Comparison of ENCODE assay signal across 8 mouse cellular contexts in genomic region chr7:30323795-30324194, GRCm38 (mm10). TPM values are rescaled to one million over a fixed set of nuclear protein-coding genes. Genes with fewer than 3 reads are reported as not detected.
DNase-seq lines count a peak whose midpoint lies in the region; ATAC-seq and TF ChIP-seq lines count a peak whose summit lies in the region.

TSS of gene Sdhaf1 (minus strand) at chr7:30323895.

- intact Hi-C loops in heart, postnatal 25 days (cut with DNase I): no loop called here

- no peaks in the 10 kb centered on the region for H3K36me3 ChIP-seq in liver, postnatal 0 days (replicated peaks; ENCODE audit: insufficient read depth, low read length)

- peak within 1 kb of the TSS; percentile 91 for H3K4me3 ChIP-seq in layer of hippocampus, adult 2 months
- H3K4me3 ChIP-seq in liver, postnatal 0 days (ENCODE audit: low read depth, low read length): peak within 1 kb of the TSS; percentile 68

- no peaks in the 10 kb centered on the region for H3K27me3 ChIP-seq in liver, postnatal 0 days (ENCODE audit: insufficient read depth, low read length)

- WGBS in liver, postnatal 0 days (ENCODE audit: insufficient replicate concordance): 69% methylated on average over 3 of the region's 3 CpGs

- TF ChIP-seq EP300 in liver, postnatal 0 days (IDR thresholded peaks at IDR 0.05; ENCODE audit: low read depth): no peak

- peaks cover 21% of the 10 kb centered on the region for H3K4me1 ChIP-seq in liver, postnatal 0 days (ENCODE audit: insufficient read depth)

- peak within 1 kb of the TSS; percentile 96 for H3K27ac ChIP-seq in layer of hippocampus, adult 2 months
- H3K27ac ChIP-seq in liver, postnatal 0 days (ENCODE audit: low read depth): peak within 1 kb of the TSS; percentile 93

- no peak for DNase-seq in layer of hippocampus, adult 2 months (ENCODE audit: low spot score in 2 of 2)
- DNase-seq in layer of hippocampus, adult 18-20 months (ENCODE audit: low spot score in 2 of 2): no peak
- no peak for DNase-seq in heart, postnatal 25 days (ENCODE audit: low spot score)
- no peak for DNase-seq in liver, postnatal 0 days
- no peak for DNase-seq in frontal cortex, postnatal 14 days (ENCODE audit: low spot score in 2 of 2)
- DNase-seq in embryo, embryonic 10 days (ENCODE audit: low spot score): no peak
- DNase-seq in spleen, postnatal 36 days (ENCODE audit: low spot score in 2 of 2): no peak

- peaks cover 2% of the 10 kb centered on the region; the same call in 1 of the 2 replicates for H3K9me3 ChIP-seq in liver, postnatal 0 days (ENCODE audit: low read length)

- ATAC-seq in common myeloid progenitor, adult 5-6 weeks (replicated peaks; ENCODE audit: low read depth, poor library complexity, severe bottlenecking): no peak
- no peak for ATAC-seq in liver, postnatal 0 days

- peak within 1 kb of the TSS; percentile 89 for H3K4me2 ChIP-seq in liver, postnatal 0 days (ENCODE audit: low read depth, low read length)

- H3K9ac ChIP-seq in liver, postnatal 0 days (replicated peaks): peak within 1 kb of the TSS; percentile 74

- no peak for TF ChIP-seq CTCF in layer of hippocampus, adult 2 months (conservative IDR thresholded peaks at IDR 0.05)
- TF ChIP-seq CTCF in liver, postnatal 0 days (IDR thresholded peaks at IDR 0.05; ENCODE audit: low read depth): no peak

RNA-seq across cellular contexts. Expression of gene Sdhaf1, which starts in this region (rescaled TPM):
- total RNA-seq in layer of hippocampus, adult 2 months (2021): 1 to 10 TPM; 6.7 to 7.3 TPM
- total RNA-seq in layer of hippocampus, adult 18-20 months (2021): 1 to 10 TPM; 6.3 to 6.6 TPM
- 10.8 and 11.0 TPM in 2 replicates for total RNA-seq in common myeloid progenitor, adult 5-6 weeks (2017)
- 10 to 100 TPM; 12.1 to 12.3 TPM for total RNA-seq in heart, postnatal 25 days (2021)
- polyA plus RNA-seq in liver, postnatal 0 days (2015; fragmentation: Nextera tagmentation; extraction: Ambion mirVana): 14.0 TPM in 2 replicates
